Mouse (Mus musculus): ENCODE measurements at regions not wholly inside any gene's neighbourhood (a gene's known extent, or its start where the extent isn't known, plus 50 kb on each side); places are given as distances from the start of the nearest gene placed in this dataset.

DNA sequence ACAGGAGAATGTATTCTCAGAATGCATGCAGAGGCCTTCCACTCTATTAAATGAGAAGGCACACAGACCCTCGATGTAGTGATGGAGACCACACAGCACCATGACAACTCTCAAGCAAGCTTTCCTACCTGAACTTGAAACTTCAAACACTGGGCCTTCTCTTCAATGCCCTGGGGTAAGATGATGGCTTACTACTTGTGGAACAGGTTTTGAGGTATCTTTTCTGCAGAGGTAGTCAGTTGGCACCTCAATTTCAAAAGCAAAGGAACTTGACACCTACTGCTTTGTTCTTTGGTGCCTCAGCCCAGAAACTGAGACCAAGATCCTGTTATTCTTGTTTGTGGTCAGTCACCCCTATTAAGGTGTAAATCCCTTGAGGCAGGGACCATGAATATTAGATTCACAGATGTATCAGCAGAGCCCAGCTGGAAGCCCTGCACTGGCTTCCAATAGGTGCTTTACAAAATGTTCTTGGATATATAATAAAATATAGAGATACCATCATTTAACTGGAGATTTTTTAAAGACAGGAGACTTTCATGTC lies 246.2 kb upstream of the Ell2 start:
- no peak for TF ChIP-seq MAFK (IDR thresholded peaks at IDR 0.05; ENCODE audit: insufficient read depth, low read depth, low read length)
- no peak for TF ChIP-seq ZNF384 (IDR thresholded peaks at IDR 0.05; ENCODE audit: low read depth, low read length)
